Mouse (Mus musculus): Measurements from ENCODE around the gene Rxra. TPM values are rescaled to one million over a fixed set of nuclear protein-coding genes. Genes with fewer than 3 reads are reported as not detected.
A peak's percentile ranks its signal among the peaks of the same experiment; 100 is the strongest.

Rxra gene
- polyA plus RNA-seq, 1 experiment from 2014 or later = 2.6 TPM

GRCm38 (mm10) chr2:27686335-27686734 lies 10.1 kb downstream of the Rxra start:
- Histone ChIP-seq H3K9me3 (replicated peaks; ENCODE audit: control insufficient read depth, low read length) (no peaks in the 10 kb centered on the region), H3K27me3 (replicated peaks; ENCODE audit: control insufficient read depth, insufficient read depth, low read length) (no peaks in the 10 kb centered on the region), H3K4me2 (ENCODE audit: low read length) (no peak overlapping the region), H3K9ac (ENCODE audit: low read length) (no peak overlapping the region), H3K27ac (ENCODE audit: low read depth, low read length) (no peak overlapping the region), H3K36me3 (ENCODE audit: control insufficient read depth, insufficient read depth, low read length) (no peaks in the 10 kb centered on the region), H3K4me3 (ENCODE audit: low read depth, low read length) (no peak overlapping the region), H3K4me1 (ENCODE audit: control insufficient read depth, insufficient read depth, low read length) (peaks cover 14% of the 10 kb centered on the region)
- no peak for ATAC-seq
- WGBS = 92% methylated on average over 2 of the region's 2 CpGs
- no peak for DNase-seq (ENCODE audit: low spot score)

- DNase-seq (ENCODE audit: low spot score) (no peak), ATAC-seq (no peak)
- no peaks in the 10 kb centered on the region for H3K27me3 ChIP-seq (replicated peaks; ENCODE audit: control insufficient read depth, insufficient read depth, low read length)
- 26% methylated on average over 1 of the region's 1 CpGs for WGBS
- no peak overlapping the region for H3K4me3 ChIP-seq (ENCODE audit: low read depth, low read length)
- no peak overlapping the region for H3K27ac ChIP-seq (ENCODE audit: low read depth, low read length)
- H3K4me1 ChIP-seq (ENCODE audit: control insufficient read depth, insufficient read depth, low read length) = peaks cover 9% of the 10 kb centered on the region
- no peaks in the 10 kb centered on the region for H3K9me3 ChIP-seq (replicated peaks; ENCODE audit: control insufficient read depth, low read length)
- no peak overlapping the region for H3K9ac ChIP-seq (ENCODE audit: low read length)
- H3K4me2 ChIP-seq (ENCODE audit: low read length) = no peak overlapping the region
- H3K36me3 ChIP-seq (ENCODE audit: control insufficient read depth, insufficient read depth, low read length) = no peaks in the 10 kb centered on the region
Observed at GRCm38 (mm10) chr2:27687041-27687440, 10.8 kb downstream of the Rxra start.

GRCm38 (mm10) chr2:27687973-27688372 lies 11.7 kb downstream of the Rxra start:
- no peak for DNase-seq (ENCODE audit: low spot score)
- H3K27me3 ChIP-seq (replicated peaks; ENCODE audit: control insufficient read depth, insufficient read depth, low read length) = no peaks in the 10 kb centered on the region
- H3K4me3 ChIP-seq (ENCODE audit: low read depth, low read length) = no peak overlapping the region
- H3K36me3 ChIP-seq (ENCODE audit: control insufficient read depth, insufficient read depth, low read length) = no peaks in the 10 kb centered on the region
- WGBS = 80% methylated on average over 5 of the region's 5 CpGs
- no peak overlapping the region for H3K9ac ChIP-seq (ENCODE audit: low read length)
- no peaks in the 10 kb centered on the region for H3K9me3 ChIP-seq (replicated peaks; ENCODE audit: control insufficient read depth, low read length)
- H3K4me2 ChIP-seq (ENCODE audit: low read length) = no peak overlapping the region
- ATAC-seq = no peak
- H3K4me1 ChIP-seq (ENCODE audit: control insufficient read depth, insufficient read depth, low read length) = peaks cover 7% of the 10 kb centered on the region
- H3K27ac ChIP-seq (ENCODE audit: low read depth, low read length) = no peak overlapping the region

- H3K4me1 ChIP-seq (ENCODE audit: control insufficient read depth, insufficient read depth, low read length) = no peaks in the 10 kb centered on the region
- H3K4me3 ChIP-seq (ENCODE audit: low read depth, low read length) = no peak overlapping the region
- H3K9me3 ChIP-seq (replicated peaks; ENCODE audit: control insufficient read depth, low read length) = no peaks in the 10 kb centered on the region
- no peaks in the 10 kb centered on the region for H3K36me3 ChIP-seq (ENCODE audit: control insufficient read depth, insufficient read depth, low read length)
- H3K27me3 ChIP-seq (replicated peaks; ENCODE audit: control insufficient read depth, insufficient read depth, low read length) = no peaks in the 10 kb centered on the region
- H3K27ac ChIP-seq (ENCODE audit: low read depth, low read length) = no peak overlapping the region
- no peak overlapping the region for H3K9ac ChIP-seq (ENCODE audit: low read length)
- no peak for ATAC-seq
- H3K4me2 ChIP-seq (ENCODE audit: low read length) = no peak overlapping the region
- no peak for DNase-seq (ENCODE audit: low spot score)
- 22% methylated on average over 5 of the region's 5 CpGs for WGBS
Observed at GRCm38 (mm10) chr2:27690714-27691113, 14.5 kb downstream of the Rxra start.

- no peaks in the 10 kb centered on the region for H3K27me3 ChIP-seq (replicated peaks; ENCODE audit: control insufficient read depth, insufficient read depth, low read length)
- WGBS = 72% methylated on average over 14 of the region's 14 CpGs
- no peaks in the 10 kb centered on the region for H3K36me3 ChIP-seq (ENCODE audit: control insufficient read depth, insufficient read depth, low read length)
- no peak overlapping the region for H3K4me3 ChIP-seq (ENCODE audit: low read depth, low read length)
- no peak overlapping the region for H3K27ac ChIP-seq (ENCODE audit: low read depth, low read length)
- H3K4me1 ChIP-seq (ENCODE audit: control insufficient read depth, insufficient read depth, low read length) = no peaks in the 10 kb centered on the region
- H3K9ac ChIP-seq (ENCODE audit: low read length) = no peak overlapping the region
- DNase-seq (ENCODE audit: low spot score) (no peak), ATAC-seq (no peak)
- no peak overlapping the region for H3K4me2 ChIP-seq (ENCODE audit: low read length)
- H3K9me3 ChIP-seq (replicated peaks; ENCODE audit: control insufficient read depth, low read length) = no peaks in the 10 kb centered on the region
Observed at GRCm38 (mm10) chr2:27691139-27691720, 15.0 kb downstream of the Rxra start.

DNA sequence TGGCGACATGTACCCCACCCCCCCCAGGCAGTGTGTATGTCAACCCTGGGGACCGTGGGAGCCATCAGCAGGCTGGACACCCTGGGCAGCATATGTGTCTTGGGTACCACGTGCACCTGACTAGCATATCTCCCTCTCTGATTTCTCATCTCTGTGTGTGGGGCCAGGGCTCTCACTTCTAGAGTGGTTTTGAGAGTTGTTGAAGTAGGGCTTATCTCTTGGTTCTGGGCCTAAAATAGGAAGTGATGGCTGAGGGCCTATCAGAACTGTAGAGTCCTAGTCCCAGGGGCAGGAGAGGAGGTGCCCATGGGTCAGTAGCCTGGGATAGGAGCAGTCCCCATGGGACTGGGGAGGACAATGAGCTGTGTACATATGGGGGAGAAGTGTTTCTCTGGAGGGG lies 16.4 kb downstream of the Rxra start:
- no peak for ATAC-seq
- WGBS = 94% methylated on average over 3 of the region's 3 CpGs

GRCm38 (mm10) chr2:27693684-27694083 lies 17.4 kb downstream of the Rxra start:
- Histone ChIP-seq H3K27me3 (replicated peaks; ENCODE audit: control insufficient read depth, insufficient read depth, low read length) (no peaks in the 10 kb centered on the region), H3K4me3 (ENCODE audit: low read depth, low read length) (no peak overlapping the region), H3K9ac (ENCODE audit: low read length) (no peak overlapping the region), H3K36me3 (ENCODE audit: control insufficient read depth, insufficient read depth, low read length) (no peaks in the 10 kb centered on the region), H3K4me2 (ENCODE audit: low read length) (no peak overlapping the region), H3K27ac (ENCODE audit: low read depth, low read length) (no peak overlapping the region), H3K4me1 (ENCODE audit: control insufficient read depth, insufficient read depth, low read length) (peaks cover 1% of the 10 kb centered on the region; the same call in 1 of the 2 replicates), H3K9me3 (replicated peaks; ENCODE audit: control insufficient read depth, low read length) (no peaks in the 10 kb centered on the region)
- WGBS = 94% methylated on average over 6 of the region's 6 CpGs
- ATAC-seq (no peak), DNase-seq (ENCODE audit: low spot score) (no peak)

More for the DNA sequence above, 16.4 kb downstream of the Rxra start:
- no peaks in the 10 kb centered on the region for H3K9me3 ChIP-seq (replicated peaks; ENCODE audit: control insufficient read depth, low read length)
- no peak overlapping the region for H3K4me3 ChIP-seq (ENCODE audit: low read depth, low read length)
- H3K4me1 ChIP-seq (ENCODE audit: control insufficient read depth, insufficient read depth, low read length) = no peaks in the 10 kb centered on the region
- DNase-seq (ENCODE audit: low spot score) = no peak
- no peak overlapping the region for H3K4me2 ChIP-seq (ENCODE audit: low read length)
- H3K27me3 ChIP-seq (replicated peaks; ENCODE audit: control insufficient read depth, insufficient read depth, low read length) = no peaks in the 10 kb centered on the region
- H3K36me3 ChIP-seq (ENCODE audit: control insufficient read depth, insufficient read depth, low read length) = no peaks in the 10 kb centered on the region
- H3K27ac ChIP-seq (ENCODE audit: low read depth, low read length) = no peak overlapping the region
- no peak overlapping the region for H3K9ac ChIP-seq (ENCODE audit: low read length)

DNA sequence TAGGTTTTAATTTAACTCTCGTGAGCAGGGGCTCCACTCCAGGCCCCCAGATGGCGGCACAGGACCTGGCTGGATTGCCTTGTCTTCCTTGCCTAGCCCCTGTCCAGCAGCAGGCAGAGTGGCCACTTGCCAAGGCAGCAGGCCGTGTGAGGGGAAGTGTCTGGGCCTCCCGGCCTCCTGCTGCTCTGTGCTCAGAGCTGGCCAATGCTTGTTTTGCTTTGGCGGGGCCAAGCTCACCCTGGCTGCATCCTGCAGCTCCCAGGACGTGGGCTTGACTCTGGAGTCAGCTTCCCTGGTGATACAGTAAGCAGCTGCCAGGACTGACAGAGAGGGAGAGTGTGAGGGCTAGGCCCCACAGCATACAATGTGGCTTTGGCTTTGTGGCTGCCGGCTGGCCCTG lies 23.3 kb downstream of the Rxra start:
- no peaks in the 10 kb centered on the region for H3K9me3 ChIP-seq (replicated peaks; ENCODE audit: control insufficient read depth, low read length)
- H3K27ac ChIP-seq (ENCODE audit: low read depth, low read length) = no peak overlapping the region
- DNase-seq (ENCODE audit: low spot score) (peak; percentile 63), ATAC-seq (peak; percentile 72; the same call in 1 of the 2 replicates)
- H3K36me3 ChIP-seq (ENCODE audit: control insufficient read depth, insufficient read depth, low read length) = no peaks in the 10 kb centered on the region
- WGBS = 12% methylated on average over 7 of the region's 7 CpGs
- no peaks in the 10 kb centered on the region for H3K27me3 ChIP-seq (replicated peaks; ENCODE audit: control insufficient read depth, insufficient read depth, low read length)
- H3K4me1 ChIP-seq (ENCODE audit: control insufficient read depth, insufficient read depth, low read length) = peaks cover 16% of the 10 kb centered on the region
- no peak overlapping the region for H3K4me2 ChIP-seq (ENCODE audit: low read length)
- peak overlapping the region; percentile 29; the same call in 1 of the 2 replicates for H3K9ac ChIP-seq (ENCODE audit: low read length)
- H3K4me3 ChIP-seq (ENCODE audit: low read depth, low read length) = no peak overlapping the region

GRCm38 (mm10) chr2:27702283-27702682 lies 26.0 kb downstream of the Rxra start:
- 50% methylated on average over 3 of the region's 3 CpGs for WGBS

More at GRCm38 (mm10) chr2:27702283-27702682, 26.0 kb downstream of the Rxra start:
- H3K27ac ChIP-seq (ENCODE audit: low read depth, low read length) = no peak overlapping the region
- no peaks in the 10 kb centered on the region for H3K36me3 ChIP-seq (ENCODE audit: control insufficient read depth, insufficient read depth, low read length)
- H3K4me1 ChIP-seq (ENCODE audit: control insufficient read depth, insufficient read depth, low read length) = peaks cover 16% of the 10 kb centered on the region
- no peak overlapping the region for H3K4me2 ChIP-seq (ENCODE audit: low read length)
- H3K9ac ChIP-seq (ENCODE audit: low read length) = no peak overlapping the region
- H3K4me3 ChIP-seq (ENCODE audit: low read depth, low read length) = no peak overlapping the region
- H3K27me3 ChIP-seq (replicated peaks; ENCODE audit: control insufficient read depth, insufficient read depth, low read length) = no peaks in the 10 kb centered on the region
- DNase-seq (ENCODE audit: low spot score) = no peak
- ATAC-seq = no peak
- H3K9me3 ChIP-seq (replicated peaks; ENCODE audit: control insufficient read depth, low read length) = no peaks in the 10 kb centered on the region

Data from forebrain, embryonic 14.5 days (tissue).